Mouse (Mus musculus): ENCODE measurements at regions not wholly inside any gene's neighbourhood (a gene's known extent, or its start where the extent isn't known, plus 50 kb on each side); places are given as distances from the start of the nearest gene placed in this dataset.

- H3K4me2 ChIP-seq (ENCODE audit: low read depth, low read length): no peak overlapping the region
These were observed 69.5 kb downstream of the Ephb3 start for GRCm38 (mm10) chr16:21274012-21274528.

GRCm38 (mm10) chr16:21277789-21278342 is 73.3 kb downstream of the Ephb3 start:
- peaks cover 18% of the 10 kb centered on the region for H3K4me1 ChIP-seq (replicated peaks; ENCODE audit: control insufficient read depth, insufficient read depth, low read length)
- H3K27me3 ChIP-seq (ENCODE audit: control insufficient read depth, insufficient read depth, low read depth, low read length): no peaks in the 10 kb centered on the region
- 87% methylated on average over 11 of the region's 11 CpGs for WGBS
- no peak for ATAC-seq (ENCODE audit: low read depth)
- no peaks in the 10 kb centered on the region for H3K36me3 ChIP-seq (ENCODE audit: control insufficient read depth, insufficient read depth, low read length)
- no peak overlapping the region for H3K9ac ChIP-seq (ENCODE audit: low read length)
- H3K4me3 ChIP-seq (ENCODE audit: low read length): no peak overlapping the region
- no peak overlapping the region for H3K4me2 ChIP-seq (ENCODE audit: low read depth, low read length)
- 0 out of 2 replicates have a peak, but pooled peaks cover 2% of the 10 kb centered on the region for H3K9me3 ChIP-seq (ENCODE audit: control insufficient read depth, low read length)
- no peak overlapping the region for H3K27ac ChIP-seq (ENCODE audit: low read length)

More at GRCm38 (mm10) chr16:21274012-21274528, 69.5 kb downstream of the Ephb3 start:
- Histone ChIP-seq H3K4me3 (ENCODE audit: low read length) (no peak overlapping the region), H3K9me3 (ENCODE audit: control insufficient read depth, low read length) (0 out of 2 replicates have a peak, but pooled peaks cover 2% of the 10 kb centered on the region), H3K4me1 (replicated peaks; ENCODE audit: control insufficient read depth, insufficient read depth, low read length) (peaks cover 30% of the 10 kb centered on the region), H3K36me3 (ENCODE audit: control insufficient read depth, insufficient read depth, low read length) (no peaks in the 10 kb centered on the region), H3K27me3 (ENCODE audit: control insufficient read depth, insufficient read depth, low read depth, low read length) (no peaks in the 10 kb centered on the region), H3K9ac (ENCODE audit: low read length) (peak overlapping the region; percentile 22; the same call in 1 of the 2 replicates), H3K27ac (ENCODE audit: low read length) (peak overlapping the region; percentile 58)
- peak; percentile 64 for ATAC-seq (ENCODE audit: low read depth)
- WGBS: 0% methylated on average over 2 of the region's 2 CpGs

GRCm38 (mm10) chr16:21278387-21278786 is 73.8 kb downstream of the Ephb3 start:
- H3K27ac ChIP-seq (ENCODE audit: low read length): no peak overlapping the region
- H3K9me3 ChIP-seq (ENCODE audit: control insufficient read depth, low read length): 0 out of 2 replicates have a peak, but pooled peaks cover 2% of the 10 kb centered on the region
- no peaks in the 10 kb centered on the region for H3K27me3 ChIP-seq (ENCODE audit: control insufficient read depth, insufficient read depth, low read depth, low read length)
- H3K36me3 ChIP-seq (ENCODE audit: control insufficient read depth, insufficient read depth, low read length): no peaks in the 10 kb centered on the region
- no peak overlapping the region for H3K4me2 ChIP-seq (ENCODE audit: low read depth, low read length)
- peaks cover 17% of the 10 kb centered on the region for H3K4me1 ChIP-seq (replicated peaks; ENCODE audit: control insufficient read depth, insufficient read depth, low read length)
- 97% methylated on average over 7 of the region's 7 CpGs for WGBS
- no peak for ATAC-seq (ENCODE audit: low read depth)
- no peak overlapping the region for H3K9ac ChIP-seq (ENCODE audit: low read length)
- no peak overlapping the region for H3K4me3 ChIP-seq (ENCODE audit: low read length)

- no peak overlapping the region for H3K27ac ChIP-seq (ENCODE audit: low read length)
- no peak overlapping the region for H3K4me3 ChIP-seq (ENCODE audit: low read length)
- H3K4me1 ChIP-seq (replicated peaks; ENCODE audit: control insufficient read depth, insufficient read depth, low read length): peaks cover 2% of the 10 kb centered on the region; the same call in 1 of the 2 replicates
- H3K9ac ChIP-seq (ENCODE audit: low read length): no peak overlapping the region
- no peaks in the 10 kb centered on the region for H3K27me3 ChIP-seq (ENCODE audit: control insufficient read depth, insufficient read depth, low read depth, low read length)
- H3K36me3 ChIP-seq (ENCODE audit: control insufficient read depth, insufficient read depth, low read length): no peaks in the 10 kb centered on the region
- H3K4me2 ChIP-seq (ENCODE audit: low read depth, low read length): no peak overlapping the region
- ATAC-seq (ENCODE audit: low read depth): no peak; the same call in 1 of the 2 replicates
- WGBS: 76% methylated on average over 4 of the region's 4 CpGs
- 0 out of 2 replicates have a peak, but pooled peaks cover 2% of the 10 kb centered on the region for H3K9me3 ChIP-seq (ENCODE audit: control insufficient read depth, low read length)
These were observed 75.7 kb downstream of the Ephb3 start for GRCm38 (mm10) chr16:21280200-21280627.

GRCm38 (mm10) chr16:21281958-21282730 is 77.6 kb downstream of the Ephb3 start:
- Histone ChIP-seq H3K9me3 (ENCODE audit: control insufficient read depth, low read length) (0 out of 2 replicates have a peak, but pooled peaks cover 2% of the 10 kb centered on the region), H3K9ac (ENCODE audit: low read length) (no peak overlapping the region), H3K36me3 (ENCODE audit: control insufficient read depth, insufficient read depth, low read length) (no peaks in the 10 kb centered on the region), H3K27me3 (ENCODE audit: control insufficient read depth, insufficient read depth, low read depth, low read length) (no peaks in the 10 kb centered on the region), H3K4me1 (replicated peaks; ENCODE audit: control insufficient read depth, insufficient read depth, low read length) (peaks cover 14% of the 10 kb centered on the region), H3K4me3 (ENCODE audit: low read length) (no peak overlapping the region), H3K27ac (ENCODE audit: low read length) (no peak overlapping the region), H3K4me2 (ENCODE audit: low read depth, low read length) (no peak overlapping the region)
- WGBS: 15% methylated on average over 14 of the region's 20 CpGs
- ATAC-seq (ENCODE audit: low read depth): no peak

- H3K9me3 ChIP-seq (ENCODE audit: control insufficient read depth, low read length): peaks cover 4% of the 10 kb centered on the region; the same call in 1 of the 2 replicates
- no peak overlapping the region for H3K4me2 ChIP-seq (ENCODE audit: low read depth, low read length)
- peak; percentile 44; the same call in 1 of the 2 replicates for ATAC-seq (ENCODE audit: low read depth)
- no peak overlapping the region for H3K4me3 ChIP-seq (ENCODE audit: low read length)
- H3K27ac ChIP-seq (ENCODE audit: low read length): peak overlapping the region; percentile 9; the same call in 1 of the 2 replicates
- H3K36me3 ChIP-seq (ENCODE audit: control insufficient read depth, insufficient read depth, low read length): no peaks in the 10 kb centered on the region
- no peaks in the 10 kb centered on the region for H3K27me3 ChIP-seq (ENCODE audit: control insufficient read depth, insufficient read depth, low read depth, low read length)
- H3K4me1 ChIP-seq (replicated peaks; ENCODE audit: control insufficient read depth, insufficient read depth, low read length): peaks cover 32% of the 10 kb centered on the region
- 15% methylated on average over 4 of the region's 4 CpGs for WGBS
- no peak overlapping the region for H3K9ac ChIP-seq (ENCODE audit: low read length)
These were observed 81.5 kb downstream of the Ephb3 start for GRCm38 (mm10) chr16:21286099-21286498.

- WGBS: 17% methylated on average over 7 of the region's 7 CpGs
These were observed 85.0 kb downstream of the Ephb3 start for GRCm38 (mm10) chr16:21289528-21289927.

GRCm38 (mm10) chr16:21293010-21293409 is 88.5 kb downstream of the Ephb3 start:
- Histone ChIP-seq H3K4me3 (ENCODE audit: low read length) (no peak overlapping the region), H3K9me3 (ENCODE audit: control insufficient read depth, low read length) (peaks cover 4% of the 10 kb centered on the region; the same call in 1 of the 2 replicates), H3K27me3 (ENCODE audit: control insufficient read depth, insufficient read depth, low read depth, low read length) (no peaks in the 10 kb centered on the region), H3K36me3 (ENCODE audit: control insufficient read depth, insufficient read depth, low read length) (no peaks in the 10 kb centered on the region), H3K4me1 (replicated peaks; ENCODE audit: control insufficient read depth, insufficient read depth, low read length) (peaks cover 54% of the 10 kb centered on the region), H3K27ac (ENCODE audit: low read length) (peak overlapping the region; percentile 45; the same call in 1 of the 2 replicates), H3K4me2 (ENCODE audit: low read depth, low read length) (no peak overlapping the region), H3K9ac (ENCODE audit: low read length) (peak overlapping the region; percentile 43)
- ATAC-seq (ENCODE audit: low read depth): no peak
- WGBS: 31% methylated on average over 11 of the region's 11 CpGs

More at GRCm38 (mm10) chr16:21289528-21289927, 85.0 kb downstream of the Ephb3 start:
- Histone ChIP-seq H3K4me1 (replicated peaks; ENCODE audit: control insufficient read depth, insufficient read depth, low read length) (peaks cover 47% of the 10 kb centered on the region), H3K9ac (ENCODE audit: low read length) (no peak overlapping the region), H3K4me2 (ENCODE audit: low read depth, low read length) (no peak overlapping the region), H3K9me3 (ENCODE audit: control insufficient read depth, low read length) (peaks cover 4% of the 10 kb centered on the region; the same call in 1 of the 2 replicates), H3K27ac (ENCODE audit: low read length) (peak overlapping the region; percentile 68), H3K27me3 (ENCODE audit: control insufficient read depth, insufficient read depth, low read depth, low read length) (no peaks in the 10 kb centered on the region), H3K4me3 (ENCODE audit: low read length) (no peak overlapping the region), H3K36me3 (ENCODE audit: control insufficient read depth, insufficient read depth, low read length) (no peaks in the 10 kb centered on the region)
- peak; percentile 84 for ATAC-seq (ENCODE audit: low read depth)

GRCm38 (mm10) chr16:21293569-21293968 is 89.0 kb downstream of the Ephb3 start:
- Histone ChIP-seq H3K4me2 (ENCODE audit: low read depth, low read length) (no peak overlapping the region), H3K27me3 (ENCODE audit: control insufficient read depth, insufficient read depth, low read depth, low read length) (no peaks in the 10 kb centered on the region), H3K9me3 (ENCODE audit: control insufficient read depth, low read length) (peaks cover 4% of the 10 kb centered on the region; the same call in 1 of the 2 replicates), H3K9ac (ENCODE audit: low read length) (no peak overlapping the region), H3K4me1 (replicated peaks; ENCODE audit: control insufficient read depth, insufficient read depth, low read length) (peaks cover 54% of the 10 kb centered on the region), H3K4me3 (ENCODE audit: low read length) (no peak overlapping the region), H3K27ac (ENCODE audit: low read length) (peak overlapping the region; percentile 45; the same call in 1 of the 2 replicates), H3K36me3 (ENCODE audit: control insufficient read depth, insufficient read depth, low read length) (no peaks in the 10 kb centered on the region)
- ATAC-seq (ENCODE audit: low read depth): peak; percentile 13
- 22% methylated on average over 3 of the region's 3 CpGs for WGBS

Measured in lung, embryonic 16.5 days (tissue).